In genomic region chr8:13160691-13161090, GRCm38 (mm10) we compare ENCODE assay signal across 8 mouse cellular contexts. TPM values are rescaled to one million over a fixed set of nuclear protein-coding genes. Genes with fewer than 3 reads are reported as not detected.
DNase-seq lines count a peak whose midpoint lies in the region; ATAC-seq and TF ChIP-seq lines count a peak whose summit lies in the region.

No protein-coding gene starts in this region.

- H3K4me2 ChIP-seq in heart, embryonic 12.5 days, result peak overlapping the region; percentile 83
- H3K4me2 ChIP-seq in forebrain, embryonic 15.5 days (replicated peaks), result peak overlapping the region; percentile 74; the same call in 1 of the 2 replicates
- H3K4me2 ChIP-seq in kidney, embryonic 14.5 days (replicated peaks; ENCODE audit: low read depth, low read length), result no peak overlapping the region; the same call in 1 of the 2 replicates

- H3K4me1 ChIP-seq in heart, embryonic 12.5 days (replicated peaks), result peaks cover 22% of the 10 kb centered on the region
- peaks cover 21% of the 10 kb centered on the region for H3K4me1 ChIP-seq in forebrain, embryonic 15.5 days
- H3K4me1 ChIP-seq in kidney, embryonic 14.5 days (ENCODE audit: control insufficient read depth, insufficient read depth, low read length), result peaks cover 5% of the 10 kb centered on the region; the same call in 1 of the 2 replicates

- H3K27me3 ChIP-seq in heart, embryonic 12.5 days (replicated peaks), result no peaks in the 10 kb centered on the region
- H3K27me3 ChIP-seq in C2C12 (ENCODE audit: control insufficient read depth, insufficient read depth, insufficient read length), result no peaks in the 10 kb centered on the region
- H3K27me3 ChIP-seq in forebrain, embryonic 15.5 days, result no peaks in the 10 kb centered on the region
- H3K27me3 ChIP-seq in kidney, embryonic 14.5 days (ENCODE audit: control insufficient read depth, insufficient read depth, low read length), result no peaks in the 10 kb centered on the region

- WGBS in heart, embryonic 12.5 days, result 80% methylated on average over 3 of the region's 3 CpGs
- 87% methylated on average over 3 of the region's 3 CpGs for WGBS in forebrain, embryonic 15.5 days
- 85% methylated on average over 3 of the region's 3 CpGs for whole genome bisulfite sequencing in kidney, embryonic 14.5 days

- peak overlapping the region; percentile 99; the same call in 1 of the 2 replicates for H3K9ac ChIP-seq in heart, embryonic 12.5 days
- H3K9ac ChIP-seq in forebrain, embryonic 15.5 days (replicated peaks), result no peak overlapping the region
- no peak overlapping the region for H3K9ac ChIP-seq in kidney, embryonic 14.5 days (ENCODE audit: low read depth, low read length)

- H3K4me3 ChIP-seq in heart, embryonic 12.5 days, result peak overlapping the region; percentile 97
- H3K4me3 ChIP-seq in C2C12 (ENCODE audit: insufficient read depth, poor library complexity, severe bottlenecking), result peak overlapping the region; percentile 91
- H3K4me3 ChIP-seq in forebrain, embryonic 15.5 days, result peak overlapping the region; percentile 97; the same call in 1 of the 2 replicates
- no peak overlapping the region for H3K4me3 ChIP-seq in kidney, embryonic 14.5 days (ENCODE audit: low read length)

- no peak for DNase-seq in heart, postnatal 36 days
- DNase-seq in urinary bladder, adult 18-20 months (ENCODE audit: low spot score in 2 of 2), result no peak
- DNase-seq in frontal cortex, postnatal 25 days (ENCODE audit: low spot score in 2 of 2), result no peak

- intact Hi-C loops in heart, postnatal 36 days (cut with DNase I), result no loop called here

- H3K79me3 ChIP-seq in C2C12 (ENCODE audit: low read depth), result peaks cover 65% of the 10 kb centered on the region

- no peak overlapping the region for H3K27ac ChIP-seq in heart, embryonic 12.5 days (ENCODE audit: poor library complexity, severe bottlenecking)
- no peak overlapping the region for H3K27ac ChIP-seq in forebrain, embryonic 15.5 days (replicated peaks)
- H3K27ac ChIP-seq in kidney, embryonic 14.5 days (ENCODE audit: low read depth, low read length), result no peak overlapping the region

- no peaks in the 10 kb centered on the region for H3K9me3 ChIP-seq in heart, embryonic 12.5 days (replicated peaks)
- no peaks in the 10 kb centered on the region for H3K9me3 ChIP-seq in forebrain, embryonic 15.5 days
- no peaks in the 10 kb centered on the region for H3K9me3 ChIP-seq in kidney, embryonic 14.5 days (ENCODE audit: control insufficient read depth, low read length)

- H3K36me3 ChIP-seq in heart, embryonic 12.5 days, result peaks cover 1% of the 10 kb centered on the region; the same call in 1 of the 2 replicates
- H3K36me3 ChIP-seq in C2C12 (ENCODE audit: control insufficient read depth, insufficient read depth), result peaks cover 17% of the 10 kb centered on the region
- no peaks in the 10 kb centered on the region for H3K36me3 ChIP-seq in forebrain, embryonic 15.5 days
- no peaks in the 10 kb centered on the region for H3K36me3 ChIP-seq in kidney, embryonic 14.5 days (ENCODE audit: control insufficient read depth, insufficient read depth, low read length)

- no peak for ATAC-seq in heart, embryonic 12.5 days (ENCODE audit: insufficient number of reproducible peaks, low FRiP score)
- ATAC-seq in forebrain, embryonic 15.5 days (replicated peaks), result no peak
- ATAC-seq in megakaryocyte, adult 5-6 weeks (ENCODE audit: poor library complexity, severe bottlenecking), result peak; percentile 53
- no peak for ATAC-seq in kidney, embryonic 14.5 days (ENCODE audit: low FRiP score, low TSS enrichment)

- H3K79me2 ChIP-seq in C2C12 (ENCODE audit: control insufficient read depth, insufficient read depth), result peaks cover 66% of the 10 kb centered on the region

- TF ChIP-seq CTCF in C2C12 (IDR thresholded peaks at IDR 0.05; ENCODE audit: control insufficient read depth, insufficient read depth, insufficient read length), result no peak

- H3ac ChIP-seq in C2C12 (ENCODE audit: control insufficient read depth, insufficient read length, low read depth), result peak overlapping the region; percentile 7

TF ChIP-seq in C2C12, 6 proteins besides CTCF, POLR2A, EP300 and RAD21:
- TF ChIP-seq CEBPB (IDR thresholded peaks at IDR 0.05; ENCODE audit: low read depth), result no peak
- TF ChIP-seq MYOG (IDR thresholded peaks at IDR 0.05; ENCODE audit: control insufficient read depth, extremely low read depth, insufficient read length), result no peak
- no peak for TF ChIP-seq MAX (IDR thresholded peaks at IDR 0.05)
- no peak for TF ChIP-seq FOSL1 (IDR thresholded peaks at IDR 0.05; ENCODE audit: insufficient read depth, low read length, poor library complexity, severe bottlenecking)
- no peak for TF ChIP-seq MYOD1 (IDR thresholded peaks at IDR 0.05; ENCODE audit: control insufficient read depth, insufficient read length, low read depth)
- no peak for TF ChIP-seq USF1 (IDR thresholded peaks at IDR 0.05; ENCODE audit: low read depth)

RNA-seq across cellular contexts. Expression of gene Lamp1, which starts 1.7 kb away (rescaled TPM):
- 364 and 372 TPM in 2 replicates for polyA plus RNA-seq in heart, embryonic 12.5 days (2016; fragmentation: Nextera tagmentation; extraction: Ambion mirVana)
- 100 to 1,000 TPM; 403 to 406 TPM for total RNA-seq in heart, postnatal 36 days (2021)
- 352 TPM for polyA plus RNA-seq in C2C12 (2012; fragmentation: generic; extraction: Trizol)
- polyA plus RNA-seq in forebrain, embryonic 15.5 days (2015; fragmentation: Nextera tagmentation; extraction: Ambion mirVana), result 236 and 242 TPM in 2 replicates
- total RNA-seq in megakaryocyte, adult 5-6 weeks (2015), result 609 and 613 TPM in 2 replicates
- 770 and 822 TPM in 2 replicates for total RNA-seq in megakaryocyte, adult 5-6 weeks (2017)
- 225 and 306 TPM in 2 replicates for polyA plus RNA-seq in kidney, embryonic 14.5 days (2014; fragmentation: Nextera tagmentation; extraction: Ambion mirVana)

RNA-seq across cellular contexts. Expression of gene Grtp1, which starts 39.7 kb away (rescaled TPM):
- polyA plus RNA-seq in heart, embryonic 12.5 days (2016; fragmentation: Nextera tagmentation; extraction: Ambion mirVana), result 19.8 and 22.7 TPM in 2 replicates
- total RNA-seq in heart, postnatal 36 days (2021), result 1 to 10 TPM; 4.8 to 4.9 TPM
- 3.5 TPM for polyA plus RNA-seq in C2C12 (2012; fragmentation: generic; extraction: Trizol)
- 18.7 and 23.4 TPM in 2 replicates for polyA plus RNA-seq in forebrain, embryonic 15.5 days (2015; fragmentation: Nextera tagmentation; extraction: Ambion mirVana)
- total RNA-seq in megakaryocyte, adult 5-6 weeks (2015), result 0.22 and 0.80 TPM in 2 replicates
- 0.53 TPM in 1 of 2 replicates, not detected in the other for total RNA-seq in megakaryocyte, adult 5-6 weeks (2017)
- polyA plus RNA-seq in kidney, embryonic 14.5 days (2014; fragmentation: Nextera tagmentation; extraction: Ambion mirVana), result 19.7 and 20.3 TPM in 2 replicates

RNA-seq across cellular contexts. Expression of gene Cul4a, which starts 55.3 kb away (rescaled TPM):
- polyA plus RNA-seq in heart, embryonic 12.5 days (2016; fragmentation: Nextera tagmentation; extraction: Ambion mirVana), result 124 and 137 TPM in 2 replicates
- 10 to 100 TPM; 77.2 to 81.4 TPM for total RNA-seq in heart, postnatal 36 days (2021)
- 37.3 TPM for polyA plus RNA-seq in C2C12 (2012; fragmentation: generic; extraction: Trizol)
- polyA plus RNA-seq in forebrain, embryonic 15.5 days (2015; fragmentation: Nextera tagmentation; extraction: Ambion mirVana), result 68.4 and 73.8 TPM in 2 replicates
- total RNA-seq in megakaryocyte, adult 5-6 weeks (2015), result 57.4 and 60.7 TPM in 2 replicates
- 56.9 and 57.9 TPM in 2 replicates for total RNA-seq in megakaryocyte, adult 5-6 weeks (2017)
- polyA plus RNA-seq in kidney, embryonic 14.5 days (2014; fragmentation: Nextera tagmentation; extraction: Ambion mirVana), result 60.3 and 110 TPM in 2 replicates

RNA-seq across cellular contexts. Expression of gene Pcid2, which starts 55.4 kb away (rescaled TPM):
- 29.3 and 29.5 TPM in 2 replicates for polyA plus RNA-seq in heart, embryonic 12.5 days (2016; fragmentation: Nextera tagmentation; extraction: Ambion mirVana)
- 10 to 100 TPM in 1 of 2 experiments, 1 to 10 TPM in 1; 7.5 to 11.0 TPM for total RNA-seq in heart, postnatal 36 days (2021)
- 23.6 TPM for polyA plus RNA-seq in C2C12 (2012; fragmentation: generic; extraction: Trizol)
- 51.0 and 51.4 TPM in 2 replicates for polyA plus RNA-seq in forebrain, embryonic 15.5 days (2015; fragmentation: Nextera tagmentation; extraction: Ambion mirVana)
- total RNA-seq in megakaryocyte, adult 5-6 weeks (2015), result 17.0 and 21.2 TPM in 2 replicates
- total RNA-seq in megakaryocyte, adult 5-6 weeks (2017), result 14.0 and 14.1 TPM in 2 replicates
- polyA plus RNA-seq in kidney, embryonic 14.5 days (2014; fragmentation: Nextera tagmentation; extraction: Ambion mirVana), result 36.2 and 50.3 TPM in 2 replicates
